Comparison of ENCODE assay signal across 19 mouse cellular contexts in genomic region chr10:127845945-127846344, GRCm38 (mm10). TPM values are rescaled to one million over a fixed set of nuclear protein-coding genes. Genes with fewer than 3 reads are reported as not detected.
"Had no signal": no experiment of that assay in that cellular context is flagged by ENCODE, and none has a peak within 500 bp of the region (broad histone marks: within the 10 kb centered on the region; RNA-seq: fewer than 3 reads in every experiment).

No protein-coding gene starts in this region.

RNA-seq across cellular contexts. Expression of gene Rdh19, which starts 3.8 kb away (rescaled TPM):
- polyA plus RNA-seq: cerebellum, adult 2 months; cortical plate, adult 2 months; embryonic facial prominence, embryonic 10.5 days; embryonic facial prominence, embryonic 11.5 days; embryonic facial prominence, embryonic 12.5 days; embryonic facial prominence, embryonic 13.5 days; embryonic facial prominence, embryonic 14.5 days; embryonic facial prominence, embryonic 15.5 days; erythroblast, embryonic 14.5 days; forebrain, embryonic 10.5 days; forebrain, embryonic 11.5 days; forebrain, embryonic 12.5 days; forebrain, embryonic 13.5 days; forebrain, embryonic 14.5 days; forebrain, embryonic 15.5 days; forebrain, embryonic 16.5 days; forebrain, postnatal 0 days; frontal cortex, adult 2 months; gonadal fat pad, adult 2 months had no signal

RNA-seq across cellular contexts. Expression of gene Rdh16f2, which starts 20.3 kb away (rescaled TPM):
- polyA plus RNA-seq: cerebellum, adult 2 months; cortical plate, adult 2 months; embryonic facial prominence, embryonic 10.5 days; embryonic facial prominence, embryonic 11.5 days; embryonic facial prominence, embryonic 12.5 days; embryonic facial prominence, embryonic 13.5 days; embryonic facial prominence, embryonic 14.5 days; embryonic facial prominence, embryonic 15.5 days; erythroblast, embryonic 14.5 days; forebrain, embryonic 10.5 days; forebrain, embryonic 11.5 days; forebrain, embryonic 12.5 days; forebrain, embryonic 13.5 days; forebrain, embryonic 14.5 days; forebrain, embryonic 15.5 days; forebrain, embryonic 16.5 days; forebrain, postnatal 0 days; frontal cortex, adult 2 months had no signal

RNA-seq across cellular contexts. Expression of gene Rdh7, which starts 42.7 kb away (rescaled TPM):
- polyA plus RNA-seq: cerebellum, adult 2 months; cortical plate, adult 2 months; embryonic facial prominence, embryonic 10.5 days; embryonic facial prominence, embryonic 11.5 days; embryonic facial prominence, embryonic 12.5 days; embryonic facial prominence, embryonic 13.5 days; embryonic facial prominence, embryonic 14.5 days; embryonic facial prominence, embryonic 15.5 days; erythroblast, embryonic 14.5 days; forebrain, embryonic 10.5 days; forebrain, embryonic 11.5 days; forebrain, embryonic 12.5 days; forebrain, embryonic 13.5 days; forebrain, embryonic 14.5 days; forebrain, embryonic 15.5 days; forebrain, embryonic 16.5 days; forebrain, postnatal 0 days; frontal cortex, adult 2 months had no signal

RNA-seq across cellular contexts. Expression of gene Rdh16, which starts 45.0 kb away (rescaled TPM):
- polyA plus RNA-seq: embryonic facial prominence, embryonic 10.5 days; embryonic facial prominence, embryonic 11.5 days; embryonic facial prominence, embryonic 12.5 days; embryonic facial prominence, embryonic 13.5 days; embryonic facial prominence, embryonic 14.5 days; embryonic facial prominence, embryonic 15.5 days; erythroblast, embryonic 14.5 days; forebrain, embryonic 10.5 days; forebrain, embryonic 11.5 days; forebrain, embryonic 12.5 days; forebrain, embryonic 13.5 days; forebrain, embryonic 15.5 days; forebrain, embryonic 16.5 days had no signal

RNA-seq across cellular contexts. Expression of gene Sdr9c7, which starts 52.4 kb away (rescaled TPM):
- polyA plus RNA-seq: embryonic facial prominence, embryonic 10.5 days; embryonic facial prominence, embryonic 11.5 days; embryonic facial prominence, embryonic 12.5 days; erythroblast, embryonic 14.5 days; forebrain, embryonic 10.5 days; forebrain, embryonic 11.5 days; forebrain, embryonic 12.5 days; forebrain, embryonic 13.5 days; forebrain, embryonic 14.5 days; forebrain, embryonic 15.5 days; forebrain, embryonic 16.5 days; forebrain, postnatal 0 days had no signal
